Mouse (Mus musculus) CH12.LX (cell line): ENCODE results near the gene Jak1. TPM values are rescaled to one million over a fixed set of nuclear protein-coding genes. Genes with fewer than 3 reads are reported as not detected.

Experiments used
- DNase-seq: peaks from one replicate; pipeline ENCODE4 v3.0.0-alpha.2; 2013; ENCODE audit errors: extremely low read depth
- H3K27ac ChIP-seq: 2 replicates; pipeline ENCODE4 v1.5.1; 2012; ENCODE audit warnings: low read depth, mild to moderate bottlenecking, control low read depth, moderate library complexity; ENCODE audit not compliant: insufficient read depth
- H3K27me3 ChIP-seq: replicated peaks from 2 replicates; pipeline ENCODE3; 2012; ENCODE audit warnings: inconsistent platforms
- H3K36me3 ChIP-seq, 2 experiments: replicated peaks in 1 of 2; 2 replicates each; pipeline versions ENCODE3 to v1.6.1; 2012; ENCODE audit warnings: inconsistent platforms in 1 of 2, low read length in 1 of 2, mild to moderate bottlenecking in 1 of 2, mixed read lengths in 1 of 2, moderate library complexity in 1 of 2; ENCODE audit not compliant: control insufficient read depth in 1 of 2, insufficient read depth in 1 of 2
- H3K4me1 ChIP-seq, 2 experiments: 2 replicates each; pipeline ENCODE4 v1.6.1; 2012; ENCODE audit warnings: inconsistent platforms in 1 of 2, moderate library complexity in 1 of 2; ENCODE audit not compliant: insufficient read depth in 2 of 2, control insufficient read depth in 1 of 2
- H3K4me2 ChIP-seq: 2 replicates; pipeline ENCODE4 v1.6.1; 2012; ENCODE audit warnings: low read depth, mild to moderate bottlenecking, control low read depth; ENCODE audit not compliant: poor library complexity, insufficient read depth, severe bottlenecking
- H3K4me3 ChIP-seq, 3 experiments: fragments of 150-350 bp in 1 of 3; sonication (generic) in 1 of 3; replicated peaks in 1 of 3; 2 replicates each; pipeline versions ENCODE3 to v1.5.1; 2011 to 2012; ENCODE audit warnings: low read depth in 2 of 3, low read length in 2 of 3, mild to moderate bottlenecking in 2 of 3, moderate library complexity in 2 of 3, control low read depth in 1 of 3, improper control_type of control experiment in 1 of 3, inconsistent platforms in 1 of 3, mixed read lengths in 1 of 3; ENCODE audit not compliant: poor library complexity in 1 of 3
- H3K79me2 ChIP-seq: replicated peaks from 2 replicates; pipeline ENCODE4 v1.6.1; 2012; ENCODE audit warnings: mild to moderate bottlenecking, moderate library complexity; ENCODE audit not compliant: control insufficient read depth, poor library complexity, insufficient read depth, severe bottlenecking; ENCODE audit errors: extremely low read depth
- H3K9ac ChIP-seq: 2 replicates; pipeline ENCODE4 v1.6.1; 2012; ENCODE audit warnings: low read depth, mild to moderate bottlenecking, control low read depth, moderate library complexity; ENCODE audit not compliant: insufficient read depth
- H3K9me3 ChIP-seq: replicated peaks from 2 replicates; pipeline ENCODE3; 2012; ENCODE audit warnings: low read length, inconsistent platforms, mixed read lengths
- CHD1 ChIP-seq: IDR thresholded peaks from 2 replicates; pipeline ENCODE4 v1.6.1; 2012; ENCODE audit warnings: low read depth, low read length, improper control_type of control experiment, inconsistent platforms
- CHD2 ChIP-seq: IDR thresholded peaks from 2 replicates; pipeline ENCODE4 v1.6.1; 2011; ENCODE audit warnings: low read length, improper control_type of control experiment
- CTCF ChIP-seq, 2 experiments: IDR thresholded peaks in 1 of 2; conservative IDR thresholded peaks in 1 of 2; 2 replicates each; pipeline ENCODE4 v1.5.1; 2011 to 2012; ENCODE audit warnings: low read depth in 2 of 2, low read length in 2 of 2, improper control_type of control experiment in 1 of 2, inconsistent platforms in 1 of 2, mild to moderate bottlenecking in 1 of 2, moderate library complexity in 1 of 2
- E2F4 ChIP-seq: IDR thresholded peaks from 2 replicates; pipeline ENCODE4 v1.6.1; 2011; ENCODE audit warnings: low read depth, low read length, improper control_type of control experiment; ENCODE audit not compliant: insufficient replicate concordance
- ELF1 ChIP-seq: IDR thresholded peaks from 2 replicates; pipeline ENCODE4 v1.6.1; 2014; ENCODE audit warnings: low read depth, mild to moderate bottlenecking, inconsistent platforms, low read length, improper control_type of control experiment
- HCFC1 ChIP-seq: IDR thresholded peaks from 2 replicates; pipeline ENCODE4 v1.6.1; 2012; ENCODE audit warnings: low read depth, mild to moderate bottlenecking, inconsistent platforms, low read length, improper control_type of control experiment
- IRF4 ChIP-seq: IDR thresholded peaks from 2 replicates; pipeline ENCODE4 v1.6.1; 2014; ENCODE audit warnings: low read depth, mild to moderate bottlenecking, inconsistent platforms, low read length, improper control_type of control experiment
- JUN ChIP-seq: IDR thresholded peaks from 2 replicates; pipeline ENCODE4 v1.6.1; 2011; ENCODE audit warnings: low read depth, mild to moderate bottlenecking, low read length, improper control_type of control experiment, moderate library complexity; ENCODE audit not compliant: insufficient read depth
- JUND ChIP-seq: conservative IDR thresholded peaks from 2 replicates; pipeline ENCODE4 v1.6.1; 2011; ENCODE audit warnings: low read depth, low read length, improper control_type of control experiment
- MAX ChIP-seq: IDR thresholded peaks from 2 replicates; pipeline ENCODE4 v1.6.1; 2011; ENCODE audit warnings: low read length, improper control_type of control experiment
- MAZ ChIP-seq: IDR thresholded peaks from 2 replicates; pipeline ENCODE4 v1.6.1; 2012; ENCODE audit warnings: low read depth, mild to moderate bottlenecking, inconsistent platforms, low read length, improper control_type of control experiment, moderate library complexity
- MEF2A ChIP-seq: IDR thresholded peaks from 2 replicates; pipeline ENCODE4 v1.6.1; 2014; ENCODE audit warnings: low read depth, mild to moderate bottlenecking, inconsistent platforms, low read length, improper control_type of control experiment, borderline replicate concordance
- MYC ChIP-seq: IDR thresholded peaks from 2 replicates; pipeline ENCODE4 v1.6.1; 2011; ENCODE audit warnings: low read depth, mild to moderate bottlenecking, improper control_type of control experiment, low read length
- NELFE ChIP-seq: IDR thresholded peaks from 2 replicates; pipeline ENCODE4 v1.6.1; 2011; ENCODE audit warnings: low read depth, low read length, improper control_type of control experiment
- NRF1 ChIP-seq: IDR thresholded peaks from 2 replicates; pipeline ENCODE4 v1.6.1; 2014; ENCODE audit warnings: low read depth, mild to moderate bottlenecking, inconsistent platforms, low read length, improper control_type of control experiment, moderate library complexity
- PAX5 ChIP-seq: IDR thresholded peaks from 2 replicates; pipeline ENCODE4 v1.6.1; 2012; ENCODE audit warnings: low read length, inconsistent platforms, mixed read lengths
- POLR2A ChIP-seq: IDR thresholded peaks from 2 replicates; pipeline ENCODE4 v1.6.1; 2011; ENCODE audit warnings: low read depth, mild to moderate bottlenecking, improper control_type of control experiment, low read length
- RCOR1 ChIP-seq: conservative IDR thresholded peaks from 2 replicates; pipeline ENCODE4 v1.6.1; 2012; ENCODE audit warnings: low read depth, mild to moderate bottlenecking, inconsistent platforms, low read length, improper control_type of control experiment
- TBP ChIP-seq: conservative IDR thresholded peaks from 2 replicates; pipeline ENCODE4 v1.6.1; 2011; ENCODE audit warnings: low read depth, low read length, improper control_type of control experiment
- TCF12 ChIP-seq: IDR thresholded peaks from 2 replicates; pipeline ENCODE4 v1.6.1; 2014; ENCODE audit warnings: low read depth, mild to moderate bottlenecking, inconsistent platforms, low read length, improper control_type of control experiment
- UBTF ChIP-seq: IDR thresholded peaks from 2 replicates; pipeline ENCODE4 v1.6.1; 2012; ENCODE audit warnings: low read depth, mild to moderate bottlenecking, inconsistent platforms, low read length, improper control_type of control experiment, moderate library complexity
- ZC3H11A ChIP-seq: IDR thresholded peaks from 2 replicates; pipeline ENCODE4 v1.6.1; 2012; ENCODE audit warnings: low read depth, mild to moderate bottlenecking, inconsistent platforms, low read length, improper control_type of control experiment
- ZNF384 ChIP-seq: IDR thresholded peaks from 2 replicates; pipeline ENCODE4 v1.6.1; 2012; ENCODE audit warnings: low read depth, low read length, improper control_type of control experiment, inconsistent platforms
- dilution Hi-C: fragments of 300-500 bp; cut with MboI; formaldehyde crosslinking; loops from 2 replicates; pipeline ENCODE4 v1.14.3; 2020; ENCODE audit warnings: low sequenced_read_pairs; ENCODE audit not compliant: extremely low pct_unique_long_range_greater_than_20kb, extremely low pct_ligation_motif_present
- in situ Hi-C: fragments of 300-500 bp; cut with MboI; formaldehyde crosslinking; loops from 3 replicates; pipeline ENCODE4 v1.14.3; 2019; ENCODE audit warnings: low sequenced_read_pairs, low pct_ligation_motif_present, low pct_unique_long_range_greater_than_20kb, mixed read lengths
- polyA plus RNA-seq: library from polyadenylated mRNA; unstranded; fragments of >175 nt; gene quantifications from 2 replicates; pipeline ENCODE4 v1.2.1, GENCODE M21; 2012; ENCODE audit warnings: low read depth; ENCODE audit not compliant: insufficient read length
- total RNA-seq, 2 experiments: library from RNA; depleted of rRNA; stranded (reverse); fragments of 300-350 nt in 1 of 2; fragments of >200 nt in 1 of 2; gene quantifications; 2 replicates each; pipeline ENCODE4 v1.2.3; 2012 to 2014

Gene Jak1
- total and polyA plus RNA-seq, 3 experiments: 28.6 to 51.4 (median 33.9) TPM

GRCm38 (mm10) chr4:101182603-101183011, 82.5 kb downstream of the Jak1 start:
- Histone ChIP-seq H3K4me3 (no peak overlapping the region), H3K27me3 (no peaks in the 10 kb centered on the region), H3K9ac (no peak overlapping the region), H3K79me2 (no peaks in the 10 kb centered on the region), H3K27ac (peak overlapping the region; percentile 55; the same call in 1 of the 2 replicates), H3K4me2 (peak overlapping the region; percentile 61; the same call in 1 of the 2 replicates), H3K36me3 (peaks cover 30 to 89% of the 10 kb centered on the region in 2 experiments), H3K4me1 (peaks cover 0 to 32% of the 10 kb centered on the region in 2 experiments; a peak in 2 of 4 replicates), H3K9me3 (no peaks in the 10 kb centered on the region)
- TF ChIP-seq CTCF (conservative IDR thresholded peaks at IDR 0.05 in 1 of 2, IDR thresholded peaks at IDR 0.05 in 1 of 2; ENCODE audit: low read depth in 2 of 2, low read length in 2 of 2) (no peak), TCF12 (no peak), UBTF (no peak), JUND (no peak), NRF1 (no peak), ELF1 (peak; percentile 34; the same call in 1 of the 2 replicates), MAZ (no peak), IRF4 (0 out of 2 replicates have a peak, but pooled peaks have one; percentile 32), RCOR1 (no peak), ZNF384 (peak; percentile 85)
- in situ Hi-C loops: no loop called here
- peak; percentile 53 for DNase-seq
- dilution Hi-C loops: no loop called here

DNA sequence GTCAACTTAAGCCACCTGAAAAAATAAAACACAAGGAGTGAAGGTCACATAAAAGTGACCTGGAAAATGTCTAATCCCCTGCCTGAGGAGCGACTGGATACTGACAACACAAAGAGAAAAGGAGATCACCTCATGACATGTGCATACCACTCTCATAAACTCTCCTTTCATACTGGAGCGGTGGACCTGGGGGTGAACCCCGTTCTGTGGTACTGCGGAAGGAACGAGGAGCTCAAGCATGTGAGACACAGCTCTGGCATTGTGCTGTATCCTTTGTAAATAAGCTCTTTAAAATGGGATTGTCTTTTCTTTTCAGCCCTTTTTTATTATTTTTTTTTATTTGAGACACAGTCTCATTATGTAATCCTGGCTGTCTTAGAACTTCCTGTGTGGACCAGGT, 84.4 kb downstream of the Jak1 start:
- no peak overlapping the region for H3K27ac ChIP-seq
- H3K4me2 ChIP-seq: no peak overlapping the region
- H3K79me2 ChIP-seq: no peaks in the 10 kb centered on the region
- H3K27me3 ChIP-seq: no peaks in the 10 kb centered on the region
- no peaks in the 10 kb centered on the region for H3K9me3 ChIP-seq
- no peak overlapping the region for H3K4me3 ChIP-seq
- no peak overlapping the region for H3K9ac ChIP-seq
- H3K4me1 ChIP-seq: peaks cover 0 to 28% of the 10 kb centered on the region in 2 experiments; a peak in 2 of 4 replicates
- in situ Hi-C loops (no loop called here), dilution Hi-C loops (no loop called here)
- TF ChIP-seq PAX5: no peak
- TF ChIP-seq RCOR1: no peak
- TF ChIP-seq CHD1: no peak
- no peak for TF ChIP-seq MEF2A
- no peak for TF ChIP-seq HCFC1
- TF ChIP-seq CHD2: no peak
- TF ChIP-seq POLR2A: no peak
- TF ChIP-seq ZC3H11A: no peak
- TF ChIP-seq NELFE: no peak
- TF ChIP-seq ELF1: no peak
- TF ChIP-seq MAX: no peak
- TF ChIP-seq MYC: no peak
- TF ChIP-seq TBP: no peak
- no peak for TF ChIP-seq JUN
- no peak for TF ChIP-seq MAZ
- no peak for TF ChIP-seq E2F4
- no peak for TF ChIP-seq CTCF (conservative IDR thresholded peaks at IDR 0.05 in 1 of 2, IDR thresholded peaks at IDR 0.05 in 1 of 2; ENCODE audit: low read depth in 2 of 2, low read length in 2 of 2)
- DNase-seq: no peak
- peaks cover 29 to 88% of the 10 kb centered on the region in 2 experiments for H3K36me3 ChIP-seq
